Mouse (Mus musculus) cerebellum, adult (tissue): ENCODE data around the gene Cercam.

Experiments
- ATAC-seq: cut with Nextera tagmentation; 2 replicates; pipeline ENCODE4 v1.9.2; 2017; ENCODE audit warnings: mild to moderate bottlenecking, moderate library complexity, mixed read lengths; ENCODE audit not compliant: insufficient number of reproducible peaks, low FRiP score, low TSS enrichment

Gene Cercam

GRCm38 (mm10) chr2:29868949-29869645, at the start of gene Cercam:
Cercam (plus strand) TSS chr2:29869164.
- peak; percentile 75 for ATAC-seq

DNA sequence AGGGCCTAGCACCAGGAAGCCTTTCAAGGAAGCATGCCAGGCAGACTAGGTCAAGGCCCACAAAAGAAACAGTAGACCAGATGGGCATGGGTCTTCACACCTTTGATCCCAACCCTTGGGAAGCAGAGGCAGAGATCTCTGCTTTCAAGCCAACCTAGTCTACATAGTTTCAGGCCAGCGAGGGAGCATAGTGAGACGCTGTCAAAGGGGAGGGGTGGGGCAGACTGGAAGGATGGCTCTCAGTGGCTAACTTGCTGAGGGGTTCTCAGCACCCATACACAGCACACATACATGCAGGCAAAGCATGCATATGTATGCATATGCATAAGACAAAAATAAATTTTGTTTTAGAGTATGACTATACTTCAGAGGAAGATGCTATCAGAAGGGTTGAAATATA, 49.6 kb upstream of the Cercam start:
- no peak for ATAC-seq

DNA sequence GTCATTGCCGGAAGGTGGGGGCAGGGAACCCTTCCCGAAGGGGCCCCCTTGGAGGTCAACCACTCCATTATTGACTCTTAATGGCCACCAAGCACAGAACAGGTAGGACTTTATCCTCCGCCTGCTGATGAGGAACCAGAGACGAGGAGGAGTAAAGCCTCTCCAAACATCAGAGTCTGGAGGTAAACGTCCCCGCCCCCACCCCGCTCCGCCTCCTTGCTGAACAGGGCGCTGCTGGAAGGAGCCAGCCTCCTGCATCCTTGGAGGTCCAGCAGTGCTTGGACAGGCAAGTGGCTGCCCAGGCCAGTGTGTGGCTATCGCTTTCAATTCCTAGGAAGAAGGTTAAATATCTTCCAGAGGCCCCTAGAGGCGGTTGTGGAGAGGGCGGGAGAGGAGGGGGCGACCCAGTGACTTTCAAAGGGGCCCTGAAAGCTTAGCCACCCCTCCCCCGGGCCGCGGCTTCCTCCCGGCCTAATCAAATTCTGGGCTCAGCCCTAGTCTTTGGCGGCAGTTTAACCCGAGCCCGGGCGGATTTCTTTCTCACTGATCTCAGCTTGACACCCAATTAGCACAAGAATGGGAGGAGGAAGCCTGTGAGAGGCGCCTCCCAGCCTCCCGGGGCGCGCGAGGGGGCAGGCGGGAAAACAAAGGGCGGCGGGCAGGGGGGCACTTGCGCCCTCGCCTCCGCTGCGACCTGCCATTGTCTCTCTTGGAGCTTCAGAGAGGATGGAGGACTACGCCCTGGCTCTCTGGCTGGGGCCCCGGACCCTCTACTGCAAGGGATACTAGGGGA, 48.7 kb upstream of the Cercam start, which contains the start of gene Urm1:
Gene Urm1, plus strand, starts transcription at position 51 of the 793 bp plus-strand sequence.
- peak; percentile 50; the same call in 1 of the 2 replicates for ATAC-seq

DNA sequence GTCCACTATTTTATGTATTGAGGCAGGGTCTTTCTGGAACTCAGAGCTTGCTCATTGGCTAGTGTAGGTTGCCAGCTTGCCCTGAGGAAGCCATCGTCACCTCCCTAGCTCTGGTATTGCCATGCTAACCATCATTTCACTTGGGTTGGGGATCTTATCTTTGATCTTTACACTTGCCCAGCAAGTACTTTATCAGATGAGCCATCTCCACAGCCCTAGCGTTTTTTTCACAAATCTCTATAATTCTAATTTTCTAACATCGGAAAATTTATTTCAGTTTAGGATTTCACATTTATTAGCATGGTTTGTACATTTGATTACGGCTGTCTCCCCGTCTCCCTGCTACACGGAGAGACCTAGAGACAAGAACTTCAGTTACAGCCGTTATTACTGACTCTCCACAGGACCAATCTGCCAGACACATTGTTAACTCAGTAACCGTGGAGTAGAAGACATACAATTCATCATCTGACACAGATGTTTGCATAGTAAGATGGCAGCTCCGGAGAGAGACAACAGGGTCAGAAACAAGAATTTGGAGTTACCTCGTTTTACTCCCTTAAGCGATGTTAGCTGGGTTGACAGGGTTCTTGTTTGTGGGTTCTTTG, 42.5 kb upstream of the Cercam start:
- ATAC-seq: no peak

DNA sequence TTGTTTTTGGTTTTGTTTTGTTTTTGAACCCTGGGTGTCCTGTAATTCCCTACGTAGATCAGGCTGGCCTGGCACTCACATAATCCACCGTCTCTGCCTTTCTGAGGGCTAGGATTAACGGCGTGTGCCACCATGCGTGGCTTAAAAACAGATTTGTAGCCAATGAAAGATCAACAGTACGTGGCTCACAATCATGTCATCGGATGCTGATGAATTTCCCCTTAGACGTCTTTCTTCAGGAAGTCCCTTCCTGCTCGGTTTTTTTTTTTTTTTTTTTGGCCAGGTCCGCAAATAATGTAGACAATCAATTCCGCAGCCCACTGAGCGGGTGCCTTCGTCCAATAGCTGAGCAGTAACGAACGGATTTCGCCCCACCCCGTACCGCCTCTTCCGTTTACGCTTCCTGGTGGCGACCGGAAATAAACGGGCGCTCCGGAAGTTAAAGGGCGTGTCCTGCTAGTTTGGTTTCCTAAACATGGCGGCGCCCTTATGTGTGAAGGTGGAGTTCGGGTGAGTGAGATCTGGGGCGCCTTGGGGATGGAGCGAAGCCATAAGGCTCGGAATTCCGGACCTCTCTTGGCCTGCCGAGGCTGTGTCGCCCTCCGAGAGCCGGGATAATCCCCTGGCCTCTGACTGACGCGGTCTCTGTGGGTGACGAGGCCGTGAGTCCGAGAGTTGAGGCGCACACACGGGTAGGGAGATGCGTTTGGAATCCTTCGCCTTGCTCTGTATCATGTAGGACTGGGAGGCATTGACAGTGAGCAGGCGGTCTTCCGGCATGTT, 41.8 kb upstream of the Cercam start:
- ATAC-seq: peak; percentile 96

DNA sequence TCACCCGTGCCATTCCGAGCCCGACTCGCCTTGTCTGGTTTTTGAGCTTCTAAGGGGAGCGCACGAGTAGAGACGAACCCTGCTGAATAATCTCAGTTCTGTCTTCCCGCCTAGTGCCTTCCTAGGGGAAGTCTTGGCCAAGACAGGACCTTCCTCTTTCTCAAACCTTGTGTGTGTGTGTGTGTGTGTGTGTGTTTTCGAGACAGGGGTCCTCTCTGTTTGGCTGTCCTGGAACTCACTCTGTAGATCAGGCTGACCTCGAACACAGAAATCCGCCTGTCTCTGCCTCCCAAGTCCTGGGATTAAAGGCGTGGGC, 41.3 kb upstream of the Cercam start:
- ATAC-seq: no peak

GRCm38 (mm10) chr2:29831106-29831505, 37.9 kb upstream of the Cercam start:
- no peak for ATAC-seq

- no peak for ATAC-seq
Measured at GRCm38 (mm10) chr2:29833796-29834195, 35.2 kb upstream of the Cercam start.

DNA sequence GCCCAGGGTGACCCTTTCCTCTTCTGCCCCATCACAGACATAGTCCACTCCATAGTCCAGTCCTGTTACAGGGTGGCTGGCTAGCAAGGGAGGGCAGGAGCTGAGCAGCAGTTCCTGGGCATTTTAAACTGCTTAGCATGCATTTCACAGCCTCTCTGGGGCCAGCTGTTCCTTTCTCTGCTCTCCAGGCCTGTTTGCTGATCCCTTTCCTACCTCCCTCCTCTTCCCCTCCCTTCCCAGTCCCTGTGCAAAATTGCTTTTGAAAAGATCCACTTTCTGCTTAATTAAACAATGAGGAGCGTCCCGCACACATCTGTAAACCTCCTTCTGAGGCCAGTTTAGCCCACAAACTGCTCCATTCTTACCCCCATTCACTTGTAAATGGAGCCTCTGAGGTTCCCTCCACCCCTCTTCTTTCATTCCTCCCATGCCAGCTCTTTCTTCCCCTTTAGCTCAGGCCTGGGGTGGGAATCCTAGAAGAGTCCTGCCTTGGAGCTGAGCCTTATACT, 33.5 kb upstream of the Cercam start:
- no peak for ATAC-seq

DNA sequence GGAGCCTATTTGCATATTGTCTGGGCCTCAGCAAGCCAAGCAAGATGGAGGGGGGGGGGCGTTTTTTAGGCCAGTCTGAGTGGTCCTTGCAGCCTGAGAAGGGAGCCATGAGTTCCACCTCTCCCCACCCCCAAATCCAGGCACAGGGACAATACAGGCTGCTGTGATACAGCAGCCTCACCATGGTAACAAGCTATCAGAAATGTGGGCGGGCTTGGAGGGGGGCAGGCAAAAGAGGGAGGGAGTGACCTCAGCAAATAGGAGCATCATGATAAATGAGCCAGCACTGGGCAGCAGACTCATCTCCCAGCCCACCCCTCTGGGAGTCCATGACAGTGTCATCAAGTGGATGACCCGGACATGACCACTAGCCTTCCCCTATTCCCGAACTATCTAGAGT, 29.5 kb upstream of the Cercam start:
- ATAC-seq: no peak

DNA sequence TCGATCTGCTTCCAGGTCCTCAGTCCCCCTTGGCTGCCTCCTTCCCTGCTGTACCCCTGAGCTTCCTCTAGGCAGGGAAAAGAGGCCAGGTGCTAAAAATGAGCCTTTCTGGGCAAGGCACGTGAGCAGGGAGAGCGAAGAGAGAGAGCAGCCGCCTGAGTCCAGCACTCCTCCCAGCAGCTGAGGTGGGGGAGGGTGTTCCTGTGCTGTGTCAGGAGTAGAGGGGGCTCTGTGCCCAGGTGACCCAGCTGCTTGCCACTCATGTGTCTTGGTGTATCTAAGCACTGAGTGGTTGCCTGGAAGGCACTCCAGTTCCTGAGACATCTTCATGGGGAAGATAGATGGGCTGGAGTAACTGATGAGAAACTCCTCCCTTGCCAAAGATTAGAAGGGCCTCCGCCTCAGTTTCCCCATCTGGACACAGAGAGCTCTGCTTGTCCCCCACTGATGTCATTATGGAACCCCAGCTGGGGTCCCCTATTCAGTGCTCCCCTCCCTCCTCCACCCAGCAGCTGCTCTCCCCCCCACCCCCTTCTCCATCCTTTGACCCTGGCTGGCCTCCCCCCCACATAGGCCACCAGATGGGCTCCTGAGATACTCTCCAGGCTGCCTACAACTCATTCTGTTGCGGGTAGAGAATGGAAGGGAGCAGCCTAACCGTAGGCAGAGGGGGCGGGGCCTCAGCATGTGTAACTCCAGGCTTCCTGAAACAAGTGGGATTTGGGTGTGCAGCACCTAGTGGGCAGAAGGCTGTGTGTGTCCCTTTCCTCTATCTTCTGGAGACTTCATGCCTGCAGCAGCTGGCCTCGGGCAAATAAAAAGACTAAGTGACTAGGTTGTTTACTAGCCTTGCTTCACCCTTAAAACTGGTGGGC, 25.5 kb upstream of the Cercam start:
- ATAC-seq: no peak

DNA sequence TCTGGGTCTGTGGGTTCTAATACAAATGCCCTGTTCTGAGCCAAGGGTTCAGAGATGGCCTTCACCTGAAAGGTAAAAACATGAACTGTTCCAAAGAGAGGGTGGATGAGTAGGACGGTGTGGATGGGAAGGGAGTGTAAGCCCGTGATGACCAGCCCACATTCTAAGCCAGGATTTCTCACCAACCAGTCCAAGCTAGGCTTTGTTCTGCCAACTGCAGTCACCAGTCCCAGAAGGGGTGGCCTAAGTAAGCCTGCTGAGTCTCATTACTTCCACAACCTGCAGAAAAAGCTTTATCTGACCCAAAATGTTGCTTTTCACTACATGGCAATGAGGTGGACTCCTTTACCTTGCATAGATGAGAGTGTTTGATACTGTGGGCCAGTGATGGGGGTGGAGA, 24.8 kb upstream of the Cercam start:
- no peak for ATAC-seq

DNA sequence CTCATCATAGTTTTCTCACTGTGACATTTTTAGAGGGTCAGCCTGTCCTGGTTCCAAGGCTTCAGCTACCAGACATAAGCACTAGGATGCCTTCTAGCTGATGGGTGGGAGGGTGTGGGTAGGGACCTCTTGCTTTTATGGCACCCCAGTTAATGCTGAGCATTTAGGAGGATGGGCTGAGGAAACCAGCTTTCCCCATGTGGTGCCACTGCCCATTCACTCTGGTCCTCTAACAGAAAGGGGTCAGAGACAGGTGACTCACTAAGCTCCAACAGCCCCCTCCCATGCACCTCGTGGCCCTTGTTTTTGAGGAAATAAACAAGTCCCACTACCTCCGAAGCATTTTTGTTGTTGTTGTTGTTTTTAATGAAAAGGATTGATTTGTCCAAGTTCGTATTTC, 24.3 kb upstream of the Cercam start:
- no peak for ATAC-seq

- ATAC-seq: no peak
Measured at GRCm38 (mm10) chr2:29845636-29846035, 23.3 kb upstream of the Cercam start.

GRCm38 (mm10) chr2:29846061-29846853, 22.7 kb upstream of the Cercam start:
- ATAC-seq: no peak

DNA sequence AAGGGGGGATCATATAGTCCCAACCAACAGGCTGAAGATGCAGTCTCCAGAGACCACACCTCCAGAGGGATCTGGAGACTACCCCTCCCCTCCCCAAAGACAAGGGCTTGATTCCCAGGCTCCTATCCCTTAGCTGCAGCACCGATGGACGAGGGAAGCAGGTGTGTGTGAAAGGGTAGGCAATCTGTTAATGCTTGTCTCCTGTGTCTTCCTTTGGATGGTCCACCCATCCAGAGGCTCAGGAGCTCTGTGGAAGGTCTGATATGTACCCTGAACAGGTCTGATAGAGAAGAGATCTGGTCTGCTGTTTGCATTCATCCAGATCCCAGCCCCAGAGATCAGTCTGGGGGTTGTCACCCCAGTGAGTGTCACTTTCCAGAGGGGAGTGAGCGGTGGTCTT, 22.1 kb upstream of the Cercam start:
- no peak for ATAC-seq

DNA sequence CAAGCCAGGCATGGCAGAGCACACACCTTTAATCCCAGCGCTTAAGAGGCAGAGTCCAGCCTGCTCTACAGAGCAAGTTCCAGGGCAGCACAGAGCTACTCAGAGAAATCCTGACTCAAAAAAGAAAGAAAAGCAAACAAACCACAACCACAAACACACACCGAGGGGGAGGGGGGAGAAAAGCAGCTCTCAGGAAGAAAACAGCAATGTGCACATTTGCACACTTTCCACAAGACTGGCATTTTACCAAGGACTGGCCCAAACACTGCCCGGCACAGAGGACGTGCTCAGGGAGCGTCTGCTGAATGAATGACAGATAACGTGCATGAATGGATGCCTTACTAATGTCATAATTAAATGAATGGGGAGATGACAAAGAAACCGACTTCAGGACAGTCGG, 19.9 kb upstream of the Cercam start:
- no peak for ATAC-seq

DNA sequence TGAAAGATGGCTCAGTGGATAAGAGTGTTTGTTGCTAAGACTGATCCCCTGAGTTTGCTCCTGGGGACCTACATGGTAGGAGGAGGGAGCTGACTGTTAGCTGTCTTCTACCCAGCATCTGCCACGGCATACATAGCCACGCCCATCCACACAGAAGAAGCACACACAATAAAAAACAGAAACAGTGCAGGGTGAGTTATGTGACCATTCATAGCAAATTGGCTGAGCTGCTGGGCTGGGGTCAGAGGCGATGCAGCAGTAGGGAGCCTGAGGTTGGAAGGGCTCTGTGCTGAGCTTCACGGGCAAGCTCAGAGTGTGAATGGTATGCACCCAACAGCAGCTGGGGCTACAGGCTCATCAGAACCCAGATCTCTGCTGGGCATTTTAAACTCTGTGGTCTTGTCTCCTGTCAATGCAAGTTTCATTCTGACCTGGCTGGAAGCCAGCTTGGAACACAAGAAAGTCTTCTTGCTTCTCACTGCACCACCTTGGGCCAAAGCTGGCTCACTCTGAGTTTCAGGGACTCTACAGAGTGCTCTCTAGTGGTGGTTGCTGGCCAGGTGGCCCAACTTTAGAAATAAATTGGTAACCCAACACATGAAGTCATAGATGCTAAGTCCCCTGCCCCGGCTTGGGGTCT, 19.0 kb upstream of the Cercam start:
- ATAC-seq: no peak
